Mouse (Mus musculus): Measurements from ENCODE around the gene Sult6b1.

DNA sequence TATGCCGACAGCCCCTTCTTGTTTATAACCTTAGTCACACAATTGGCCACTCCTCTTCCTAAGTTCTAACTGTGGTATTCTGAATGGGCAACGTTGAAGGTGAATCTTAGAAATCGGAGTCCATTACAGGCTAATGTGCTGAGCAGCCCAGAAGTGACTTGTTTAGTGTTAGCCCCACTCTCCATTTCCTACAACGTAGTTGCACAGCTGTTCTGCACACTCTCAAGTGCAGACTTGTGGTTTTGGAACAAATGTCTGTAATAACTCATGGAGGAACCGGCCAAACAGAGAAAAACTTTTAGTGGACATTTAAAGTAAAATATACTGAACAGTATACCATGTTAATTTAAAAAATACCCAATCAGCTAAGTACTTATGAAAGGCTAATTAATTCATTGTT lies 45.3 kb upstream of the Sult6b1 start:
- TF ChIP-seq POLR2A (IDR thresholded peaks at IDR 0.05; ENCODE audit: low read depth, low read length) (no peak), CTCF (conservative IDR thresholded peaks at IDR 0.05; ENCODE audit: insufficient read depth, insufficient read length, low read depth, low read length) (no peak)
